In the genomic region with DNA sequence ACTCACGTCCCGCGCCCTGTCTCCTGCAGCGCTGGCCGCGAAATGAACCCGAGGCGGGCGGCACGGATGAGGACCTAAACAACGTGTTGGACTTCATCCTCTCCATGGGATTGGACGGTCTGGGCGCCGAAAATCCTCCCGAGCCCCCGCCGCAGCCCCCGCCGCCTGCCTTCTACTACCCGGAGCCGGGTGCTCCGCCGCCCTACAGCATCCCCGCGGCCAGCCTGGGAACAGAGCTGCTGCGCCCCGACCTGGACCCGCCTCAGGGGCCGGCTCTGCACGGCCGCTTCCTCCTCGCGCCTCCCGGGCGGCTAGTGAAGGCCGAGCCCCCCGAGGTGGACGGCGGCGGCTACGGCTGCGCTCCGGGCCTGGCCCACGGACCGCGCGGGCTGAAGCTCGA, we compare ENCODE assay signal across 8 mouse cellular contexts. TPM values are rescaled to one million over a fixed set of nuclear protein-coding genes. Genes with fewer than 3 reads are reported as not detected.
DNase-seq lines count a peak whose midpoint lies in the region; ATAC-seq and TF ChIP-seq lines count a peak whose summit lies in the region.

No protein-coding gene starts in this region.

- H3K9ac ChIP-seq in neural tube, embryonic 12.5 days, result peak overlapping the region; percentile 47

- peak overlapping the region; percentile 28 for H3K27ac ChIP-seq in kidney, adult 2 months (ENCODE audit: insufficient read depth, low read depth, low read length)
- no peak overlapping the region for H3K27ac ChIP-seq in embryonic fibroblast, embryonic 13.5 days (ENCODE audit: insufficient read depth, low read length)
- no peak overlapping the region for H3K27ac ChIP-seq in neural tube, embryonic 12.5 days

- peak overlapping the region; percentile 82 for H3K4me2 ChIP-seq in neural tube, embryonic 12.5 days (replicated peaks)

- TF ChIP-seq CTCF in kidney, adult 2 months (conservative IDR thresholded peaks at IDR 0.05; ENCODE audit: insufficient read depth, insufficient read length, low read depth, low read length), result no peak
- no peak for TF ChIP-seq CTCF in embryonic fibroblast, embryonic 13.5 days (IDR thresholded peaks at IDR 0.05; ENCODE audit: borderline replicate concordance, insufficient read depth, low read length)

- no peaks in the 10 kb centered on the region for H3K36me3 ChIP-seq in kidney, adult 2 months (ENCODE audit: control insufficient read depth, insufficient read depth, low read length)
- H3K36me3 ChIP-seq in neural tube, embryonic 12.5 days, result no peaks in the 10 kb centered on the region

- under 1% methylated on average over 48 of the region's 48 CpGs for WGBS in kidney, adult 2 months
- 3% methylated on average over 48 of the region's 48 CpGs for WGBS in neural tube, embryonic 12.5 days

- no peaks in the 10 kb centered on the region for H3K27me3 ChIP-seq in kidney, adult 2 months (replicated peaks; ENCODE audit: control insufficient read depth, insufficient read depth, low read length)
- peaks cover 49% of the 10 kb centered on the region for H3K27me3 ChIP-seq in neural tube, embryonic 12.5 days (replicated peaks)

- H3K9me3 ChIP-seq in neural tube, embryonic 12.5 days, result no peaks in the 10 kb centered on the region

- H3K4me3 ChIP-seq in kidney, adult 2 months (ENCODE audit: insufficient read depth, low read depth, low read length), result peak overlapping the region; percentile 63
- peak overlapping the region; percentile 85 for H3K4me3 ChIP-seq in embryonic fibroblast, embryonic 13.5 days (ENCODE audit: insufficient read depth, low read length)
- peak overlapping the region; percentile 43 for H3K4me3 ChIP-seq in neural tube, embryonic 12.5 days

- TF ChIP-seq POLR2A in kidney, adult 2 months (IDR thresholded peaks at IDR 0.05; ENCODE audit: low read depth, low read length), result peak; percentile 5
- no peak for TF ChIP-seq POLR2A in embryonic fibroblast, embryonic 13.5 days (IDR thresholded peaks at IDR 0.05; ENCODE audit: low read depth, low read length)

- no peaks in the 10 kb centered on the region for H3K4me1 ChIP-seq in kidney, adult 2 months (ENCODE audit: control insufficient read depth, insufficient read depth, low read length)
- peaks cover 2% of the 10 kb centered on the region; the same call in 1 of the 2 replicates for H3K4me1 ChIP-seq in embryonic fibroblast, embryonic 13.5 days (ENCODE audit: control insufficient read depth, insufficient read depth, low read length)
- H3K4me1 ChIP-seq in neural tube, embryonic 12.5 days, result peaks cover 17% of the 10 kb centered on the region

- ATAC-seq in neural tube, embryonic 12.5 days (ENCODE audit: low FRiP score, low read depth), result peak; percentile 37
- ATAC-seq in megakaryocyte-erythroid progenitor cell, adult 5-6 weeks (replicated peaks; ENCODE audit: low FRiP score, low TSS enrichment, poor library complexity, severe bottlenecking), result no peak; the same call in 1 of the 2 replicates

- DNase-seq in kidney, adult 2 months, result no peak
- no peak for DNase-seq in kidney, adult 11 months
- DNase-seq in NIH3T3 (ENCODE audit: low read depth), result peak; percentile 48
- peak; percentile 64 for DNase-seq in kidney, postnatal 10 days
- DNase-seq in adipocyte (ENCODE audit: low spot score), result no peak

RNA-seq across cellular contexts. Expression of gene Klf2, which starts 0.6 kb away (rescaled TPM):
- polyA plus RNA-seq in kidney, adult 2 months (2012; rRNA removed), result 20.9 and 22.2 TPM in 2 replicates
- 19.1 and 19.7 TPM in 2 replicates for polyA plus RNA-seq in embryonic fibroblast, embryonic 13.5 days (2011; ENCODE audit: insufficient read length, low read depth, missing spikeins)
- polyA plus RNA-seq in neural tube, embryonic 12.5 days (2016; fragmentation: Nextera tagmentation; extraction: Ambion mirVana), result 10.3 and 10.9 TPM in 2 replicates
- 4.0 and 4.4 TPM in 2 replicates for total RNA-seq in megakaryocyte-erythroid progenitor cell, adult 5-6 weeks (2014; fragmentation: Nextera tagmentation)
- total RNA-seq in megakaryocyte-erythroid progenitor cell, adult 5-6 weeks (2017), result 2.3 and 5.1 TPM in 2 replicates

RNA-seq across cellular contexts. Expression of gene Gm10282, which starts 14.3 kb away (rescaled TPM):
- 1.8 and 2.8 TPM in 2 replicates for polyA plus RNA-seq in kidney, adult 2 months (2012; rRNA removed)
- 3.8 and 4.6 TPM in 2 replicates for polyA plus RNA-seq in embryonic fibroblast, embryonic 13.5 days (2011; ENCODE audit: insufficient read length, low read depth, missing spikeins)
- 21.4 and 25.2 TPM in 2 replicates for polyA plus RNA-seq in neural tube, embryonic 12.5 days (2016; fragmentation: Nextera tagmentation; extraction: Ambion mirVana)
- 6.8 and 12.5 TPM in 2 replicates for total RNA-seq in megakaryocyte-erythroid progenitor cell, adult 5-6 weeks (2014; fragmentation: Nextera tagmentation)
- total RNA-seq in megakaryocyte-erythroid progenitor cell, adult 5-6 weeks (2017), result 7.4 and 11.2 TPM in 2 replicates

Comparison
In these comparisons a context has a peak if more than half of its experiments do, and no peak if none do; other contexts are left out.
1. DNase-seq: peak in NIH3T3 (single experiment) and kidney, postnatal 10 days (single experiment); none in kidney, adult 2 months (single experiment), kidney, adult 11 months (single experiment) and adipocyte (single experiment).
2. Peak in every context shown above with its lines, with median percentiles within 50 percentile points of each other: H3K4me3 ChIP-seq.